Mouse (Mus musculus) intestine, postnatal 0 days (tissue): ENCODE results near the gene Zfp324. TPM values are rescaled to one million over a fixed set of nuclear protein-coding genes. Genes with fewer than 3 reads are reported as not detected.

Experiments
- ATAC-seq: fragments of 200-750 bp; cut with Nextera tagmentation; 2 replicates; pipeline ENCODE4 v1.8.0; 2017; ENCODE audit warnings: mild to moderate bottlenecking, moderate TSS enrichment, moderate library complexity
- H3K27ac ChIP-seq: fragments of 300-500 bp; sonication (generic); 2 replicates; pipeline ENCODE4 v1.5.1; 2014; ENCODE audit warnings: mild to moderate bottlenecking, low read depth, low read length, moderate library complexity
- H3K27me3 ChIP-seq: fragments of 300-500 bp; sonication (generic); replicated peaks from 2 replicates; pipeline ENCODE4 v1.6.1; 2014; ENCODE audit warnings: low read length, mixed read lengths; ENCODE audit not compliant: control insufficient read depth, insufficient read depth
- H3K36me3 ChIP-seq: fragments of 300-500 bp; sonication (generic); 2 replicates; pipeline ENCODE4 v1.6.1; 2014; ENCODE audit warnings: mild to moderate bottlenecking, moderate library complexity; ENCODE audit not compliant: control insufficient read depth, insufficient read depth
- H3K4me1 ChIP-seq: fragments of 300-500 bp; sonication (generic); replicated peaks from 2 replicates; pipeline ENCODE4 v1.6.1; 2014; ENCODE audit warnings: antibody characterized with exemption, low read length, mixed read lengths; ENCODE audit not compliant: control insufficient read depth, insufficient read depth
- H3K4me2 ChIP-seq: fragments of 300-500 bp; sonication (generic); replicated peaks from 2 replicates; pipeline ENCODE4 v1.6.1; 2014; ENCODE audit warnings: low read depth, mild to moderate bottlenecking, moderate library complexity
- H3K4me3 ChIP-seq: fragments of 300-500 bp; sonication (generic); 2 replicates; pipeline ENCODE4 v1.5.1; 2014; ENCODE audit warnings: low read depth, low read length
- H3K9ac ChIP-seq: fragments of 300-500 bp; sonication (generic); 2 replicates; pipeline ENCODE4 v1.6.1; 2014; ENCODE audit warnings: mild to moderate bottlenecking, low read depth, low read length
- H3K9me3 ChIP-seq: fragments of 300-500 bp; sonication (generic); 2 replicates; pipeline ENCODE4 v1.6.1; 2016; ENCODE audit warnings: mixed run types; ENCODE audit not compliant: control insufficient read depth
- CTCF ChIP-seq: sonication (generic); IDR thresholded peaks from 2 replicates; pipeline ENCODE4 v1.5.1; 2016; ENCODE audit warnings: low read depth, mild to moderate bottlenecking, control low read depth, antibody characterized with exemption, moderate library complexity
- WGBS: fragments of 180-500 bp; shearing (Covaris S2); extraction: QIAGEN DNeasy Blood & Tissue Kit; methylation state at CpG from one replicate; pipeline ENCODE4 v1.1.7; 2014; 5-methylcytosine and 5-hydroxymethylcytosine counted together
- polyA plus RNA-seq: library from polyadenylated mRNA; unstranded; fragments of >200 nt; fragmentation: Nextera tagmentation; extraction: Ambion mirVana; gene quantifications from 2 replicates; pipeline ENCODE4 v1.2.1, GENCODE M21; 2015

The Zfp324 gene
- polyA plus RNA-seq, 1 experiment from 2014 or later, result 4.1 TPM

DNA sequence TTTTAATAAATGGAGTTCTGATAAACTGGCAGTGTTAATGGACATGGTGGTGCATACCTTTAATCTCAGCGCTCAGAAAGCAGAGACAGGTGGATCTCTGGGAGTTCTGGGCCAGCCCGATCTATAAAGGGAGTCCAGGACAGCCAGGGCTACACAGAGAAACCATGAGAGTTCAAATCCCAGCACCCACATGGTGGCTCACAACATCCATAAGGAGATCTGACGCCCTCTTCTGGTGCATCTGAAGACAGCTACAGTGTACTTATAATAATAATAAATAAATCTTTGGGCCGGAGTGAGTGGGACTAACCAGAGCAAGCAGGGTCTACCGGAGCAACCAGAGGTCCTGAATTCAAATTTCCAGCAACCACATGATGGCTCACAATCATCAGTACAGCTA lies 37.7 kb downstream of the Zfp324 start:
- 78% methylated on average over 5 of the region's 5 CpGs for WGBS
- ATAC-seq, result no peak

DNA sequence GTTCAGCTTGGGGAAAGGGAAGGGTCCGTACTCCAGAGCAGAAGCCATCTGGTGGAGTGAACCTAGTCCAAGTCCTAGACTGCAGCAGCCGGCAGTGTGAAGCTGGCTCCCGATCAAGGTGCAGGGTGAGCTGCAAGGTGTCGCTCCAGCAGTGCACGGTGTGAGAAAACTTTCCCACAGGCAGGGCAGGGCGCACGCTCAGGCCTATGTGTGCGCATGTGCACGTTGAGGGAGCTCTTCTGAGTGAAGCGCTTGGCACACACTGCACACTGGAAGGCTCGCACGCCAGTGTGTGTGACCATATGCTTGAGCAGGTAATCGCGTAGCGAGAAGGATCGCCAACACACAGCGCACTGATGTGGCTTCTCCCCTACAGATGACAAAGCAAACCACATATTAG lies 40.4 kb downstream of the Zfp324 start:
- no peak overlapping the region for H3K9ac ChIP-seq
- peaks cover 27% of the 10 kb centered on the region for H3K36me3 ChIP-seq
- H3K27me3 ChIP-seq, result no peaks in the 10 kb centered on the region
- H3K4me3 ChIP-seq, result no peak overlapping the region
- no peak for ATAC-seq
- WGBS, result 88% methylated on average over 17 of the region's 17 CpGs
- H3K27ac ChIP-seq, result no peak overlapping the region
- H3K4me1 ChIP-seq, result no peaks in the 10 kb centered on the region
- no peaks in the 10 kb centered on the region for H3K9me3 ChIP-seq
- no peak for TF ChIP-seq CTCF
- H3K4me2 ChIP-seq, result no peak overlapping the region

More for the DNA sequence above, 37.7 kb downstream of the Zfp324 start:
- Histone ChIP-seq H3K4me2 (no peak overlapping the region), H3K9ac (no peak overlapping the region), H3K27me3 (no peaks in the 10 kb centered on the region), H3K9me3 (no peaks in the 10 kb centered on the region), H3K4me3 (no peak overlapping the region), H3K4me1 (no peaks in the 10 kb centered on the region), H3K36me3 (peaks cover 27% of the 10 kb centered on the region), H3K27ac (no peak overlapping the region)
- no peak; the same call in 1 of the 2 replicates for TF ChIP-seq CTCF

DNA sequence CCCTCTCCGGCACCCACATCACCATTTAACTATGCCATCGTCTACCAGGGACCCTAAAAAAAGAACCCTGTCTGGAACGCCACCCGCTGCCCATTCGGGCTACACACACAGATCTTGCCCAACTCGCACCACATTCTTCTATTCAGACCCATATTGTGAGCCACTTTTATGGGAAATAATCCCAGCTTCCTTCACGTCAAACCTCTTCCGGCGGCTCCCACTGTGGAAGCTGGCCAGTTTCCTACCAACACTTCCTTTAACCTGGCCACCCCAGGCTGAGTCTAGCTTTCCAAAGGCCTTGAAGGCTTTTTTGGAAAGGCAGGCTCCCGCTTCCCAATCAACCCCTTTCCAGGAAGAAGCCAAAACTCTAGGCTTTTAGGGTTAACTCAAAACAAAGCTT lies 40.9 kb downstream of the Zfp324 start:
- H3K9me3 ChIP-seq, result no peaks in the 10 kb centered on the region
- no peak for TF ChIP-seq CTCF
- no peak overlapping the region for H3K27ac ChIP-seq
- H3K4me3 ChIP-seq, result no peak overlapping the region
- WGBS, result 90% methylated on average over 10 of the region's 10 CpGs
- no peak overlapping the region for H3K9ac ChIP-seq
- H3K4me2 ChIP-seq, result no peak overlapping the region
- H3K4me1 ChIP-seq, result no peaks in the 10 kb centered on the region
- peaks cover 27% of the 10 kb centered on the region for H3K36me3 ChIP-seq
- no peaks in the 10 kb centered on the region for H3K27me3 ChIP-seq
- no peak for ATAC-seq

DNA sequence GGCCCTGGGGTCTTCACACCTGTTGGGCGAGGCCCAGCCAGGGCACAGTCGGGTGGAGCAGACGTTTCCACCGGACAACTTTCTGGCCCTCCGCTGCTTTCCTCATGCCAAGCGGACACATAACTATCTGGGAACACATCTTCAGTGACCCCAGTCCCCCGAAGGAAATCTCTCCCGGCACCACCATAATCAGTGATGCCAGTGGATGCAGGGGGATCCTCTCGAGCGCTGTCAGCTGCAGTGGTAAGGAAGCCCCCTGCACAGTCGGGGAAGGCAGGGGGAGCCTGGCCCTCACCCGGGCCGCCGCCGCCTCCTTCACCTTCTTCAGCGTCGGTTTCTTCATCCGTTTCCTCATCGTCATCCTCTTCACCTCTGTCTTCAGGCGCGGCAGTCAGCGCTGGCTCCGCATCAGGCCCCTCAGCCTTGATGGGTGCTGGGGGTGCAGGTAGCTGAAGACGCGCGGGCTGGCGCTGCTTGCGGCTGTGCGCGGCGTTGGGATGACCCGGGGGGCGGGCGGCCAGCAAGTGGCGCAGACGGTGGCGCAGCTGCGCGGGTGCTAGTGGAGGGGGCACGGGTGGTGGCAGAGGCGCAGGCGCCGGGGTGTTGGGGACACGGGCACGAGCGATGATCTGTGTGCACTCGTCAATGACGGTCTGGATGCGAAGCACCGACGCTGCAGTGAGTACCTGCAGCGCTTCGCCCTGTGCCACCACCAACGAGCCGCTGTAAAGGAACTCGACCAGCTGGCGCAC lies 41.9 kb downstream of the Zfp324 start:
- H3K4me3 ChIP-seq, result no peak overlapping the region
- H3K4me1 ChIP-seq, result no peaks in the 10 kb centered on the region
- H3K4me2 ChIP-seq, result no peak overlapping the region
- H3K27me3 ChIP-seq, result no peaks in the 10 kb centered on the region
- no peak overlapping the region for H3K9ac ChIP-seq
- 68% methylated on average over 57 of the region's 57 CpGs for WGBS
- TF ChIP-seq CTCF, result no peak
- ATAC-seq, result no peak
- no peaks in the 10 kb centered on the region for H3K9me3 ChIP-seq
- H3K27ac ChIP-seq, result no peak overlapping the region
- peaks cover 27% of the 10 kb centered on the region for H3K36me3 ChIP-seq

DNA sequence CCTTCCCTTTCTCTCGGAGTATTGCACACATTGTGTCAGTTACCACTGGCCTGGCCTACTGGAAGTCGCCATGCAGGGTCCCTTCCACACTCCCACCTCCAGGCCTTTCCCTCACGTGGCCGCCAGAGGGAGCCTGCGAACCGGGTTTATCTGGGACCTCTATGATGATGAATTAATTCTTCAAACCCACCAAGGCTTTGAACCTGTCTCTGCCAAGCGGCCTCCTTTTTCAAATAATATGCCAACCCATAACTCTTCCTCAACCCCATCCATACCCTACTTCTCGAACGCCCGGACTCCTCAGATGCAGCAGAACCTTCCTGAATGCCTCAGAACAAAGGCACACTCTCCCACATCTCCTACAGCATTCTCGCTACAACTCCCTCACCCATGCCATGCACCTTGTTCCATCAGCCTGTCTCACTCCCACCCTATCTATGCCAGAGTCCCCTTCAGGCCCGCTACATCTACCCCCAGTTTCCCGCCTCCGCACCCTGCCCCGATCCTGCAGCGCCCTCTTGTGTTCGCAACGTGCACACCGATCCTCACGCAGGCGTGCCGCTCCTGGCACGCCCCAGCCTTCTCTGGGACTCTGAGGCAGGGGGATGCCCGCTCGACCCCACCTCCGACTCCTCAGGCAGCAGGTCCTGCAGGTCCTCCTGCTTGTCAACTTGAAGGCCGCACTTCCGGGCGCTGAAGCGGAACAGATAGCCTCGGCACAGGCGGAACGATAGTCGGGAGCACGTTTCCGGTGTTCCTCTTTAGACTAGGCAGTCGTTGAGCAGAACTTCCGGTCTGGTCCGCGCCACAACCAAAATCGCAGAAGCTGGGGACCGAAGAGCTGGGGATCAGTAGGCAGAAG lies 43.7 kb downstream of the Zfp324 start:
- WGBS, result under 1% methylated on average over 42 of the region's 42 CpGs
- Histone ChIP-seq H3K36me3 (peaks cover 27% of the 10 kb centered on the region), H3K4me2 (peak overlapping the region; percentile 83), H3K27me3 (no peaks in the 10 kb centered on the region), H3K27ac (peak overlapping the region; percentile 90), H3K4me1 (no peaks in the 10 kb centered on the region), H3K9ac (peak overlapping the region; percentile 87), H3K9me3 (no peaks in the 10 kb centered on the region), H3K4me3 (peak overlapping the region; percentile 85)
- peak; percentile 93 for TF ChIP-seq CTCF
- ATAC-seq, result peak; percentile 86
